Mouse (Mus musculus): ENCODE measurements around the gene Treml2.

DNA sequence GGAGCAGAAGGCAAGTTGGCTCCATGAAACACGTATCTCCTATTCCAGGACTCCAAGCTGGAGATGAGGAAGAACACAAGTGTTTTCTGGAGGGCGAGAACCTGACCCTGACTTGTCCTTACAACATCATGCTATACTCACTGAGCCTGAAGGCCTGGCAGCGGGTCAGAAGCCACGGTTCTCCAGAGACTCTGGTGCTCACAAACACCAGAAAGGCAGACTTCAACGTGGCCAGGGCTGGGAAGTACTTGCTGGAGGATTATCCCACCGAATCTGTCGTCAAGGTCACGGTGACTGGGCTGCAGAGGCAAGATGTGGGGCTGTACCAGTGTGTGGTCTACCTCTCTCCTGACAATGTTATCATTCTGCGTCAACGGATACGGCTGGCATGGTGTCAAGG is 49.8 kb upstream of the Treml2 start:
- TF ChIP-seq CTCF (IDR thresholded peaks at IDR 0.05; ENCODE audit: low read depth), result no peak
- no peak for TF ChIP-seq EP300 (optimal IDR thresholded peaks at IDR 0.05)
